Mouse (Mus musculus) stomach, embryonic 16.5 days (tissue): ENCODE data around the gene Dennd1b. TPM values are rescaled to one million over a fixed set of nuclear protein-coding genes. Genes with fewer than 3 reads are reported as not detected.

Experiments
- ATAC-seq: fragments of 200-750 bp; cut with Nextera tagmentation; 2 replicates; pipeline ENCODE4 v1.8.0; 2017; ENCODE audit warnings: moderate number of reproducible peaks, moderate TSS enrichment; ENCODE audit not compliant: insufficient read depth, low FRiP score
- H3K27ac ChIP-seq: fragments of 300-500 bp; sonication (generic); 2 replicates; pipeline ENCODE4 v1.5.1; 2014; ENCODE audit warnings: low read length
- H3K27me3 ChIP-seq: fragments of 300-500 bp; sonication (generic); 2 replicates; pipeline ENCODE4 v1.6.1; 2014; ENCODE audit warnings: low read length, control low read depth, mixed read lengths; ENCODE audit not compliant: control insufficient read depth, insufficient read depth
- H3K36me3 ChIP-seq: fragments of 300-500 bp; sonication (generic); 2 replicates; pipeline ENCODE4 v1.6.1; 2014; ENCODE audit warnings: low read length; ENCODE audit not compliant: control insufficient read depth, insufficient read depth
- H3K4me1 ChIP-seq: fragments of 300-500 bp; sonication (generic); 2 replicates; pipeline ENCODE4 v1.6.1; 2014; ENCODE audit warnings: low read length, control low read depth, mixed read lengths; ENCODE audit not compliant: control insufficient read depth, insufficient read depth
- H3K4me2 ChIP-seq: fragments of 300-500 bp; sonication (generic); 2 replicates; pipeline ENCODE4 v1.6.1; 2014; ENCODE audit warnings: low read depth, low read length, mixed read lengths
- H3K4me3 ChIP-seq: fragments of 300-500 bp; sonication (generic); replicated peaks from 2 replicates; pipeline ENCODE4 v1.5.1; 2014; ENCODE audit warnings: mild to moderate bottlenecking, low read length
- H3K9ac ChIP-seq: fragments of 300-500 bp; sonication (generic); 2 replicates; pipeline ENCODE4 v1.6.1; 2014; ENCODE audit warnings: low read length
- H3K9me3 ChIP-seq: fragments of 300-500 bp; sonication (generic); replicated peaks from 2 replicates; pipeline ENCODE4 v1.6.1; 2016; ENCODE audit warnings: low read length, control low read depth; ENCODE audit not compliant: control insufficient read depth
- WGBS: fragments of 180-500 bp; shearing (Covaris S2); extraction: QIAGEN DNeasy Blood & Tissue Kit; methylation state at CpG from one replicate; pipeline ENCODE4 v1.1.7; 2014; 5-methylcytosine and 5-hydroxymethylcytosine counted together
- polyA plus RNA-seq: library from polyadenylated mRNA; unstranded; fragments of >200 nt; fragmentation: Nextera tagmentation; extraction: Ambion mirVana; gene quantifications from 2 replicates; pipeline ENCODE4 v1.2.1, GENCODE M21; 2015

Gene Dennd1b
- polyA plus RNA-seq, 1 experiment from 2014 or later = 7.1 TPM

DNA sequence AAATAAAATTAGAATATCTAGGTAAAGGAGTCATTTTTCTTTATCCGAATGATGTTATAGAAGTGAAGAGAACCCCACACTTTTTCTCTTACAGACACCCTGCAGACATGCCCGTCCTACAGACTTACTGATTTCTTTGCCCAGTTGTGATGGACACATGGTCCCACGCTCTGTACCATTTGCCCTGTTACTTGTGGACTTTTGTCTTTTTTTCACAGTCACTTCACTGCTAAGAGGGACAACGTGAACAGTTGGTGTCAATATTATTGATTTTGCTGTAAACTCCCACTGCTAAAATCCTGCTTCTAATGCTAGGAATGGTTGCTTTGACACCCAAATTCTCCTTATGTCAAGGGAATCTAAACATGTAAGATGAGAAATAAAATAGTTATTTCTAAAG is 134.9 kb downstream of the Dennd1b start:
- Histone ChIP-seq H3K27ac (no peak overlapping the region), H3K27me3 (no peaks in the 10 kb centered on the region), H3K9me3 (no peaks in the 10 kb centered on the region), H3K4me2 (no peak overlapping the region), H3K4me3 (no peak overlapping the region), H3K36me3 (no peaks in the 10 kb centered on the region), H3K9ac (no peak overlapping the region), H3K4me1 (no peaks in the 10 kb centered on the region)
- no peak for ATAC-seq
- 86% methylated on average over 4 of the region's 4 CpGs for WGBS

DNA sequence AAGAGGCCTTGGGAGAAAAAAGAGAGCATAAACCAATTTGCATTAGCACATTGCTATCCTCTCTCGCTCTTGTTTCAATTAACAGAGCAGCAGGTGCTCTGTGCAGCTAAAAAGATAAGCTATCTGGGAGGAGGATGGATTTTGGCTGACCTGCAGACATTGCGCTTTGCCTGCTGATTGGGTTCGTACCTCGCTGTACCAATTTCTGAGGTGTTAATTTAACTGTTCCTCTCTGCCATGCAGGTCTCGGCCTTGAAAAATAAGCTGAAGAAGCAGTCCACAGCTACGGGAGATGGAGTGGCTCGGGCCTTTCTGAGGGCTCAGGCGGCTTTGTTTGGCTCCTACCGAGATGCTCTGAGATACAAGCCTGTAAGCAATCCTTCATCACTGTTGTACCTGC is 138.5 kb downstream of the Dennd1b start:
- no peaks in the 10 kb centered on the region for H3K9me3 ChIP-seq
- H3K36me3 ChIP-seq = peaks cover 3% of the 10 kb centered on the region; the same call in 1 of the 2 replicates
- H3K27ac ChIP-seq = no peak overlapping the region
- no peak overlapping the region for H3K4me3 ChIP-seq
- 82% methylated on average over 9 of the region's 9 CpGs for WGBS
- H3K27me3 ChIP-seq = no peaks in the 10 kb centered on the region
- no peak for ATAC-seq
- H3K9ac ChIP-seq = no peak overlapping the region
- H3K4me2 ChIP-seq = no peak overlapping the region
- no peaks in the 10 kb centered on the region for H3K4me1 ChIP-seq

DNA sequence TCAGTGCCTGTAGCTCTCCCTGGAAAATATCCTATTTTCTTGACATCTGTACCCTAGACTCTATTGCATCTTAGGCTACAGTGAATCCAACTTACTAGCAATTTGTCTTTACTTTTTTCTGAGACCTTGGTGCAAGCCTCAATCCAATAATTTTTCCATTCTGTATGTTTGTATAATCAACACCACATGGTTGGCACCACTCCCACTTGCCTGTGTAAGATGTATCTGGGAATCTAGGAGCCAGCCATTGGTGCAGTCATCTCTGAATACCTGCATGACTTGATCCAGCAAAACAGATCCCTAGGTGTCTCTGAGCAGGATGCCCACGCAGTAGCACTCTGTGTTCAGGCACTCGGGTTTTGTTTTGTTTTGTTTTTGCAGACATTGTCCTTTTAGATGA is 145.0 kb downstream of the Dennd1b start:
- no peaks in the 10 kb centered on the region for H3K9me3 ChIP-seq
- no peak for ATAC-seq
- no peaks in the 10 kb centered on the region for H3K27me3 ChIP-seq
- H3K9ac ChIP-seq = no peak overlapping the region
- H3K4me2 ChIP-seq = no peak overlapping the region
- WGBS = 82% methylated on average over 2 of the region's 2 CpGs
- no peak overlapping the region for H3K4me3 ChIP-seq
- H3K36me3 ChIP-seq = peaks cover 1% of the 10 kb centered on the region; the same call in 1 of the 2 replicates
- no peaks in the 10 kb centered on the region for H3K4me1 ChIP-seq
- no peak overlapping the region for H3K27ac ChIP-seq

DNA sequence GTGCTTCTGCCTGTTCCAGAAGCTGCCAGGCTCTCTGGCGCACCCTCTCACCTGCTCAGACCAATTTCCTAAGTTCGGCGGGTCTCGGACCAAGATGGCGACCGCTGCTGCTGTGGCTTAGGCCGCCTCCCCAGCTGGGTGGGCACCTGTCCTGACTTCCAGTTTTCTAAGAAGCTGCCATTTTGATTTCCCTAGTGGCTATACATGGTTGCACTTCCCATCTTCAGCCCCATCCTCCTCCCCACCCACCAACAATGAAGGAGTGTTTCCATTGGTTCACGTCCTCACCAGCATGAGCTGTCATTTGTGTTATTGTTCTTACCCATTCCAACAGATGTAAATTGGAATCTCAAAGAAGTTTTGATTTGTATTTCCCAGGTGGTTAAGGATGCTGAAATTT is 159.4 kb downstream of the Dennd1b start:
- Histone ChIP-seq H3K27ac (no peak overlapping the region), H3K27me3 (no peaks in the 10 kb centered on the region), H3K9ac (no peak overlapping the region), H3K36me3 (no peaks in the 10 kb centered on the region), H3K9me3 (no peaks in the 10 kb centered on the region), H3K4me2 (no peak overlapping the region), H3K4me3 (no peak overlapping the region), H3K4me1 (no peaks in the 10 kb centered on the region)
- 95% methylated on average over 8 of the region's 8 CpGs for WGBS
- ATAC-seq = no peak

DNA sequence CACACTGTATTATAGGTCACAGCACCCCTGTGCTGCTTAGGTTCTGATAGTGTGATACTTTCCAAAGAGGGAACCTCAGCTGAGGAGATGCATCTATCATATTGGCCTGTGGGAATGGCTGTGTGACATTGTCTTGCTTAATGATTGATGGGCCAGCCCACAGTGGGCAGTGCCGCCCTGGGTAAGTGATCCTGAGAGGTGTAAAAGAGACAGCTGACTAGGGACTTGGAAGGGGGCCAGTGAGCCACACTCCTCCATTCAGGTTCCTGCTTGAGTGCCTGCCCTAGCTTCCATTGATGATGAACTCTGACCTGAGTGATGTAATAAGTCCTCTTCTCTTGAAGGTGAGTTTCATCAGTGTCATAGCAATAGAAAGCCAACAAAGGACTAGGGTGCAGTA is 176.4 kb downstream of the Dennd1b start:
- Histone ChIP-seq H3K4me1 (no peaks in the 10 kb centered on the region), H3K4me3 (no peak overlapping the region), H3K27ac (no peak overlapping the region), H3K9me3 (no peaks in the 10 kb centered on the region), H3K27me3 (no peaks in the 10 kb centered on the region), H3K9ac (no peak overlapping the region), H3K36me3 (peaks cover 8% of the 10 kb centered on the region), H3K4me2 (no peak overlapping the region)
- WGBS = 45% methylated on average over 1 of the region's 1 CpGs
- no peak for ATAC-seq

DNA sequence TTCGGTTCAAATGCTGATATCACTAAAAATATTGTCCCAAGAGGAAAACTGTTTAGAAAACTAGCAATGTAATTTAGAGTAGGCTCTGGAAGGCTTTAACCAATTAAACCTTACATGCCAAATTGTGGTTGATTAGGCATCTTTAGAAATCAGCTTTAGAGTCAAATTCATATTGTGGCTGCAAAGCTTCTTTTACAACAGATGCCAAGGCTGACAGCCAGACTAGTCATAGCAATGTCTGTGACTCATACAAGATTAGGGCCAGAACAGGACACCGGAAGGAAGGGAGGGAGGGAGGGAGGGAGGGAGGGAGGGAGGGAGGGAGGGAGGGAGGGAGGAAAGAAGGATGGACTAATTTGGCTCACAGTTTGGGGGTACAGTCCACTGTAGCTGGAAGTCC is 182.3 kb downstream of the Dennd1b start:
- Histone ChIP-seq H3K4me3 (no peak overlapping the region), H3K36me3 (peaks cover 8% of the 10 kb centered on the region), H3K4me1 (no peaks in the 10 kb centered on the region), H3K9me3 (no peaks in the 10 kb centered on the region), H3K4me2 (no peak overlapping the region), H3K27ac (no peak overlapping the region), H3K27me3 (no peaks in the 10 kb centered on the region), H3K9ac (no peak overlapping the region)
- no peak for ATAC-seq
- 89% methylated on average over 2 of the region's 2 CpGs for WGBS

DNA sequence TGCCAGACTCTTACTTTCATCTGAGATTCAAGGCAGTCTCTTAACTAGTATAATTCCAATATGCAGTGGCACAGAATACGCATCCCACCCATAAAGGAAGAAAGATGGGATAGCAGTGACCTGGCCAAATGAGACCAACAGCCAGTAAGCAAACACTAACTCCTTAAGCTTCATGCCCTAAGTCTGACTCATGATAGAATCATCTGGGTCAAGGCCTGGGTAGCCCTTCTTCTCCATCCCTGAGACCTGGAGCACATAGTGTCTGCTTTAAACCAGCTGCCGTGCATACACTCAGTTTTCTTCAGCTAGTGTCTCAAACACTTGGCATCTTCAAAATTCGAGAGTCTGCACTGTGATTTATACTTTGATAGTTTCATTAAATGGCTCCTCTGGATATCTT is 183.1 kb downstream of the Dennd1b start:
- ATAC-seq = no peak
- H3K36me3 ChIP-seq = peaks cover 8% of the 10 kb centered on the region
- no peaks in the 10 kb centered on the region for H3K4me1 ChIP-seq
- H3K27me3 ChIP-seq = no peaks in the 10 kb centered on the region
- no peak overlapping the region for H3K27ac ChIP-seq
- H3K4me3 ChIP-seq = no peak overlapping the region
- 85% methylated on average over 3 of the region's 3 CpGs for WGBS
- H3K4me2 ChIP-seq = no peak overlapping the region
- no peak overlapping the region for H3K9ac ChIP-seq
- H3K9me3 ChIP-seq = no peaks in the 10 kb centered on the region

DNA sequence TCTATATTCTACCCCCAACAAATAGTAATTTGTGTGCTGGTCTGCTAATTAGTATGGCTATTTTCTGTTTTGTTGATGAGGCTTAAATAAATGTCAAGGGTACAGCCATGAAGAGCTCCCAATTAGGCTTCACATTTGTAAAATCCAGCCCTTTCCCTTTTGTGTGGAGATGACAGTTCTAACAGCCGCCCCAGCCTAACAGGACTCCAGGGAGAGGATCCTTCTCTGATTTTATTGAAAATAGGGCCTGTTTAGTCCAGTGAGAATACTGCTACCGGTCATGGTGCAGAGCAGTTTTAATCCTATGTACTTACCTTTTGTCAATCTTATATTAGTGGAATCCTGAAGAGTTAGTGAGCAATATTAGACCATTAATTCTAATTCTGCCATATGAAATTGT is 189.8 kb downstream of the Dennd1b start:
- H3K9me3 ChIP-seq = no peaks in the 10 kb centered on the region
- 79% methylated on average over 2 of the region's 2 CpGs for WGBS
- no peaks in the 10 kb centered on the region for H3K27me3 ChIP-seq
- H3K9ac ChIP-seq = no peak overlapping the region
- no peak overlapping the region for H3K4me3 ChIP-seq
- no peak overlapping the region for H3K4me2 ChIP-seq
- no peaks in the 10 kb centered on the region for H3K4me1 ChIP-seq
- no peaks in the 10 kb centered on the region for H3K36me3 ChIP-seq
- ATAC-seq = no peak
- H3K27ac ChIP-seq = no peak overlapping the region

DNA sequence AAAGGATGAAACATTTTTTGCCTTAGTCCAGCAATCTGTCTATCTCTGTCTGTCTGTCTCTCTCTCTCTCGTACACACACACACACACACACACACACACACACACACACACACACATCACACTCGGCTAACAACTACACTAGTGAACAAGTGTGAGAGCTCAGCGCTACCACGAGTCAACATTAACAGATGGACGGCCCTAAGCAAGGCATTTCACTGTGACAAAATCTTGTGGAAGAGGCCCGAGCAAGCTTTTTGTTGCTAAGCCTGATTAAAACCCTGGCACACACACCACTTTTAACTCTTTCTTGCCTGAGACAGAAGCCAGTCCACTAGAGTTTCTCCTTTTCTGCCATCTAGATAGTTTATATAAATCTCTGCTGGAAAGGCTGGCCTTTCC is 190.3 kb downstream of the Dennd1b start:
- Histone ChIP-seq H3K4me1 (no peaks in the 10 kb centered on the region), H3K27ac (no peak overlapping the region), H3K9me3 (no peaks in the 10 kb centered on the region), H3K9ac (no peak overlapping the region), H3K27me3 (no peaks in the 10 kb centered on the region), H3K4me2 (no peak overlapping the region), H3K4me3 (no peak overlapping the region), H3K36me3 (no peaks in the 10 kb centered on the region)
- ATAC-seq = no peak
- 46% methylated on average over 6 of the region's 6 CpGs for WGBS

DNA sequence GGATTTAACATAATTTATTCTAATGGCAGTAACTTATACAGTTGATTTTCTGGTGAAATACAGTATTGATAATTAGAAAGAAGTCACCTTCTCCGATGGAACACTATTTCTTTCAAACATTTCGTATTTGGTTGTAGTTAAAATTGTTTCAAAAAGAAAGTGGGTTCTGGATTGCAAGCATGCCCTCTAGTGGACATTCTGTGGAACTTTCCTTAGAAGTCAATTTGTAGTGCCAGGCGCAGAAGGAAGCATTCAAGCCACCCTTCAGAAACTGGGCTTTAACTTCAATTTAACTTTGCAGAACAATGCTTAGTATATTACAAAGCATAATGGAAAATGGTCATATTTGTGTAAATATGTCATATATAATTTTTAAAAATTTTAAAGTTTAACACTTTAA is 193.2 kb downstream of the Dennd1b start:
- WGBS = 13% methylated on average over 3 of the region's 3 CpGs
- no peak overlapping the region for H3K4me3 ChIP-seq
- no peaks in the 10 kb centered on the region for H3K27me3 ChIP-seq
- no peak for ATAC-seq
- no peak overlapping the region for H3K4me2 ChIP-seq
- no peak overlapping the region for H3K9ac ChIP-seq
- no peaks in the 10 kb centered on the region for H3K9me3 ChIP-seq
- no peaks in the 10 kb centered on the region for H3K36me3 ChIP-seq
- H3K4me1 ChIP-seq = no peaks in the 10 kb centered on the region
- H3K27ac ChIP-seq = no peak overlapping the region
